Comparison of ENCODE assay signal across 8 mouse cellular contexts in genomic region chr2:128124693-128125092, GRCm38 (mm10). TPM values are rescaled to one million over a fixed set of nuclear protein-coding genes. Genes with fewer than 3 reads are reported as not detected.
DNase-seq lines count a peak whose midpoint lies in the region; ATAC-seq and TF ChIP-seq lines count a peak whose summit lies in the region.

No protein-coding gene starts in this region.

- DNase-seq in CD4-positive, CD25-positive, alpha-beta regulatory T cell, adult 2 months (ENCODE audit: low read depth, low spot score): peak; percentile 32
- no peak for DNase-seq in midbrain, embryonic 10.5 days (ENCODE audit: low spot score)
- no peak for DNase-seq in adrenal gland, postnatal 10 days
- DNase-seq in natural killer cell, adult 2 months (ENCODE audit: low spot score in 2 of 2): no peak
- DNase-seq in right cerebral cortex, postnatal 25 days: no peak

- TF ChIP-seq EP300 in ES-Bruce4 (IDR thresholded peaks at IDR 0.05; ENCODE audit: insufficient read depth, low read depth, low read length): no peak

- H3K27me3 ChIP-seq in ES-Bruce4 (ENCODE audit: control insufficient read depth, insufficient read depth, low read length, poor library complexity, severe bottlenecking): no peaks in the 10 kb centered on the region
- peaks cover 46% of the 10 kb centered on the region for H3K27me3 ChIP-seq in hindbrain, embryonic 13.5 days
- H3K27me3 ChIP-seq in midbrain, embryonic 10.5 days (ENCODE audit: low read depth, poor library complexity, severe bottlenecking): peaks cover 52% of the 10 kb centered on the region

- H3K4me2 ChIP-seq in hindbrain, embryonic 13.5 days: peak overlapping the region; percentile 98

- peak overlapping the region; percentile 38 for H3K9ac ChIP-seq in ES-Bruce4 (ENCODE audit: low read depth, poor library complexity, severe bottlenecking)
- H3K9ac ChIP-seq in hindbrain, embryonic 13.5 days: peak overlapping the region; percentile 83

- TF ChIP-seq CTCF in ES-Bruce4 (IDR thresholded peaks at IDR 0.05; ENCODE audit: low read depth, low read length): no peak

- H3K27ac ChIP-seq in ES-Bruce4 (ENCODE audit: insufficient read depth, low read length): no peak overlapping the region
- no peak overlapping the region for H3K27ac ChIP-seq in hindbrain, embryonic 13.5 days
- H3K27ac ChIP-seq in midbrain, embryonic 10.5 days (replicated peaks): peak overlapping the region; percentile 94

- peaks cover 4% of the 10 kb centered on the region for H3K4me1 ChIP-seq in ES-Bruce4 (ENCODE audit: control insufficient read depth, insufficient read depth, low read length)
- peaks cover 51% of the 10 kb centered on the region for H3K4me1 ChIP-seq in hindbrain, embryonic 13.5 days (replicated peaks)
- H3K4me1 ChIP-seq in midbrain, embryonic 10.5 days: peaks cover 65% of the 10 kb centered on the region

- H3K4me3 ChIP-seq in ES-Bruce4 (ENCODE audit: low read depth, low read length): peak overlapping the region; percentile 76
- H3K4me3 ChIP-seq in hindbrain, embryonic 13.5 days: peak overlapping the region; percentile 68
- peak overlapping the region; percentile 67 for H3K4me3 ChIP-seq in midbrain, embryonic 10.5 days

- no peaks in the 10 kb centered on the region for H3K9me3 ChIP-seq in ES-Bruce4 (replicated peaks; ENCODE audit: control insufficient read depth, insufficient read depth, low read length, poor library complexity, severe bottlenecking)
- no peaks in the 10 kb centered on the region for H3K9me3 ChIP-seq in hindbrain, embryonic 13.5 days
- H3K9me3 ChIP-seq in midbrain, embryonic 10.5 days (replicated peaks): no peaks in the 10 kb centered on the region

- WGBS in hindbrain, embryonic 13.5 days: 1% methylated on average over 15 of the region's 15 CpGs
- 3% methylated on average over 15 of the region's 15 CpGs for WGBS in midbrain, embryonic 10.5 days

- H3K36me3 ChIP-seq in ES-Bruce4 (ENCODE audit: control insufficient read depth, insufficient read depth, low read length, poor library complexity, severe bottlenecking): peaks cover 7% of the 10 kb centered on the region
- H3K36me3 ChIP-seq in hindbrain, embryonic 13.5 days: no peaks in the 10 kb centered on the region
- peaks cover 12% of the 10 kb centered on the region for H3K36me3 ChIP-seq in midbrain, embryonic 10.5 days

- ATAC-seq in CD4-positive, CD25-positive, alpha-beta regulatory T cell, adult 4 months: no peak
- no peak for ATAC-seq in hindbrain, embryonic 13.5 days (ENCODE audit: low FRiP score)

- no peak for TF ChIP-seq POLR2A in ES-Bruce4 (IDR thresholded peaks at IDR 0.05; ENCODE audit: insufficient read depth, low read length)

RNA-seq across cellular contexts. Expression of gene Bcl2l11, which starts 1.1 kb away (rescaled TPM):
- 10 to 100 TPM; 15.3 to 16.9 TPM for polyA plus RNA-seq in CD4-positive, CD25-positive, alpha-beta regulatory T cell, adult 4 months (2017; shearing (Covaris generic))
- 75.5 and 76.1 TPM in 2 replicates for polyA plus RNA-seq in ES-Bruce4 (2011; ENCODE audit: insufficient read depth, insufficient read length, low read depth, missing spikeins)
- polyA plus RNA-seq in hindbrain, embryonic 13.5 days (2015; fragmentation: Nextera tagmentation; extraction: Ambion mirVana): 17.9 and 18.0 TPM in 2 replicates
- 25.0 and 25.1 TPM in 2 replicates for polyA plus RNA-seq in midbrain, embryonic 10.5 days (2016; fragmentation: Nextera tagmentation; extraction: Ambion mirVana)
- 10 to 100 TPM; 24.4 to 34.9 TPM for total RNA-seq in adrenal gland, postnatal 10 days (2021)
